Mouse (Mus musculus): ENCODE measurements around the gene Cyyr1. TPM values are rescaled to one million over a fixed set of nuclear protein-coding genes. Genes with fewer than 3 reads are reported as not detected.
A peak's percentile ranks its signal among the peaks of the same experiment; 100 is the strongest.
"Not testable (repeated sequence)": the region's sequence is repeated elsewhere in the genome, so short reads cannot be mapped to it uniquely, and the experiment has no call there.

Gene Cyyr1
- 1.5 and 3.3 TPM in 2 replicates for polyA plus RNA-seq (2014; fragmentation: Nextera tagmentation; extraction: Ambion mirVana)

DNA sequence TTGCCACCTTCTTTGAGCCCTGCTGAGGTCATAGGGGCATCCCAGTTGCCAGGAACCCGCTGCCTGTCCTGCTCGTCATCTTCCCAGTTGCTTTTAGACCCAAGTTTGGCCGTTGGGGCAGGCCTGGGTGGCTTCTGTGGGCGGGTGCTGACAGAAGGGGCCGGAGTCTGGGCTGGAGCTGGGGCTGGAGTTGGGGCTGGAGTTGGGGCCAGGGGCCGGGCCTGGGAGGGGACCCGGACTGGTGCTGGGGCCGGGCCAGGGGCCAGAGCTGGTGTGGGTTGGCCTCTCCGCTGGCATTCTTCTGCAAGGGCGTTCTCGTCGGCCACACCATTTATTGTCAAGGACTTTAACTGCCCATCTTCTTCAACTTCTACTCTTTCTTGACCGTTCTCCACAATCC is at the start of gene Cyyr1:
TSS of gene Cyyr1 (minus strand) at position 101 of the 400 bp plus-strand sequence.
- DNase-seq; H3K9me3 ChIP-seq (ENCODE audit: control insufficient read depth, low read length); H3K4me1 ChIP-seq (ENCODE audit: control insufficient read depth, insufficient read depth, low read length); H3K9ac ChIP-seq (replicated peaks; ENCODE audit: low read length); H3K27ac ChIP-seq (replicated peaks; ENCODE audit: low read depth, low read length); H3K4me2 ChIP-seq (ENCODE audit: low read length); ATAC-seq (ENCODE audit: low FRiP score, low TSS enrichment); H3K27me3 ChIP-seq (ENCODE audit: control insufficient read depth, insufficient read depth, low read length); H3K36me3 ChIP-seq (ENCODE audit: control insufficient read depth, insufficient read depth, low read length); H3K4me3 ChIP-seq (replicated peaks; ENCODE audit: low read depth, low read length): not testable (repeated sequence)
- 83% methylated on average over 11 of the region's 13 CpGs for WGBS

GRCm38 (mm10) chr16:85588844-85589243 is 35.6 kb upstream of the Cyyr1 start:
- WGBS: 51% methylated on average over 7 of the region's 7 CpGs
- no peaks in the 10 kb centered on the region for H3K9me3 ChIP-seq (ENCODE audit: control insufficient read depth, low read length)
- no peak for ATAC-seq (ENCODE audit: low FRiP score, low TSS enrichment)
- DNase-seq: peak; percentile 62
- H3K27ac ChIP-seq (replicated peaks; ENCODE audit: low read depth, low read length): no peak overlapping the region
- no peaks in the 10 kb centered on the region for H3K27me3 ChIP-seq (ENCODE audit: control insufficient read depth, insufficient read depth, low read length)
- no peak overlapping the region for H3K4me3 ChIP-seq (replicated peaks; ENCODE audit: low read depth, low read length)
- H3K4me1 ChIP-seq (ENCODE audit: control insufficient read depth, insufficient read depth, low read length): 0 out of 2 replicates have a peak, but pooled peaks cover 5% of the 10 kb centered on the region
- no peak overlapping the region for H3K9ac ChIP-seq (replicated peaks; ENCODE audit: low read length)
- H3K4me2 ChIP-seq (ENCODE audit: low read length): no peak overlapping the region
- H3K36me3 ChIP-seq (ENCODE audit: control insufficient read depth, insufficient read depth, low read length): no peaks in the 10 kb centered on the region

GRCm38 (mm10) chr16:85587573-85588226 is 34.5 kb upstream of the Cyyr1 start:
- Histone ChIP-seq H3K9ac (replicated peaks; ENCODE audit: low read length) (no peak overlapping the region), H3K27ac (replicated peaks; ENCODE audit: low read depth, low read length) (no peak overlapping the region), H3K27me3 (ENCODE audit: control insufficient read depth, insufficient read depth, low read length) (no peaks in the 10 kb centered on the region), H3K4me2 (ENCODE audit: low read length) (no peak overlapping the region), H3K4me3 (replicated peaks; ENCODE audit: low read depth, low read length) (no peak overlapping the region), H3K9me3 (ENCODE audit: control insufficient read depth, low read length) (no peaks in the 10 kb centered on the region), H3K4me1 (ENCODE audit: control insufficient read depth, insufficient read depth, low read length) (0 out of 2 replicates have a peak, but pooled peaks cover 5% of the 10 kb centered on the region), H3K36me3 (ENCODE audit: control insufficient read depth, insufficient read depth, low read length) (no peaks in the 10 kb centered on the region)
- no peak for DNase-seq
- no peak for ATAC-seq (ENCODE audit: low FRiP score, low TSS enrichment)
- 92% methylated on average over 4 of the region's 4 CpGs for WGBS

DNA sequence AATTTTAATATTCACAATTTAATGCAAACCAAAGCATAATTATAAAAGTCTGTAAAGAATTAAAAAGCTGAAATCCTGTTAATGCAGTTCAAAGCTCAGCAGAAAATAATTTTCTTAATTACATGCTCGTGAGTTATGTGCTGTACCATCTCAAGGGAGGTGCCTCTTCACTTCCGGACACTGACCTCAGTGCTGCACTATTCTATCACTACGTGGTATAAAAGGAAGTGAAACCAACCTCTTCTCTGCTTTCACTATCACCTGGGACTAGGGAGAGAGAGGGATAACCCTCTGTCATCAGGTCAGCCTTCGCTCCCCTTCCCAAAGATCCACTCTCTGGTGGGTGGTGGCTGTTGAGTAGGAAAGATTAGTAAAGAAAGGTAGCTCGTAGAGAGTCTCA is 13.3 kb upstream of the Cyyr1 start:
- Histone ChIP-seq H3K27me3 (ENCODE audit: control insufficient read depth, insufficient read depth, low read length) (no peaks in the 10 kb centered on the region), H3K9me3 (ENCODE audit: control insufficient read depth, low read length) (no peaks in the 10 kb centered on the region), H3K36me3 (ENCODE audit: control insufficient read depth, insufficient read depth, low read length) (no peaks in the 10 kb centered on the region), H3K27ac (replicated peaks; ENCODE audit: low read depth, low read length) (no peak overlapping the region), H3K9ac (replicated peaks; ENCODE audit: low read length) (no peak overlapping the region), H3K4me1 (ENCODE audit: control insufficient read depth, insufficient read depth, low read length) (no peaks in the 10 kb centered on the region), H3K4me3 (replicated peaks; ENCODE audit: low read depth, low read length) (no peak overlapping the region), H3K4me2 (ENCODE audit: low read length) (no peak overlapping the region)
- 81% methylated on average over 5 of the region's 5 CpGs for WGBS
- no peak for DNase-seq
- ATAC-seq (ENCODE audit: low FRiP score, low TSS enrichment): no peak

DNA sequence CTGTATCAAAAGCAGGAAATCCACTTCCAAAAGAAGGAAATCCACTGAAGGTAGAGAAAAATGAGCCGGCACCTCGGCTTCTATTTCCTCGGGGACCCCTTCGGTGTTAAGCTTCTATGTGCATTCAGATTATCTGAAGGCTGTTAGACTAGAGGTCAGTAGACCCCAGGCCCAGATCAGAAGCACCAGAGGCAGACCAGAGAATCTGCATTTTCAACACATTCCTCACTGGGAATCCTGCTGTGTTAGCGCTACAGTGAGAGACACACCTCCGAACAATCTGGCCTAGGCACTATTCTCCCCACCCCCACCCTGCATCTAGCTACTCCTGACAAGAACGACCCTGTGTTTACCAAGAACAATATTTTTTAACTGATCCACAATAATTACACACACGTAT is 641 bp upstream of the Cyyr1 start:
- no peak overlapping the region for H3K9ac ChIP-seq (replicated peaks; ENCODE audit: low read length)
- no peak for DNase-seq
- no peaks in the 10 kb centered on the region for H3K9me3 ChIP-seq (ENCODE audit: control insufficient read depth, low read length)
- 0 out of 2 replicates have a peak, but pooled peaks cover 5% of the 10 kb centered on the region for H3K4me1 ChIP-seq (ENCODE audit: control insufficient read depth, insufficient read depth, low read length)
- H3K4me2 ChIP-seq (ENCODE audit: low read length): no peak overlapping the region
- no peaks in the 10 kb centered on the region for H3K36me3 ChIP-seq (ENCODE audit: control insufficient read depth, insufficient read depth, low read length)
- H3K27ac ChIP-seq (replicated peaks; ENCODE audit: low read depth, low read length): no peak overlapping the region
- no peak for ATAC-seq (ENCODE audit: low FRiP score, low TSS enrichment)
- H3K27me3 ChIP-seq (ENCODE audit: control insufficient read depth, insufficient read depth, low read length): no peaks in the 10 kb centered on the region; the same call in 1 of the 2 replicates
- H3K4me3 ChIP-seq (replicated peaks; ENCODE audit: low read depth, low read length): no peak overlapping the region
- 47% methylated on average over 8 of the region's 8 CpGs for WGBS

DNA sequence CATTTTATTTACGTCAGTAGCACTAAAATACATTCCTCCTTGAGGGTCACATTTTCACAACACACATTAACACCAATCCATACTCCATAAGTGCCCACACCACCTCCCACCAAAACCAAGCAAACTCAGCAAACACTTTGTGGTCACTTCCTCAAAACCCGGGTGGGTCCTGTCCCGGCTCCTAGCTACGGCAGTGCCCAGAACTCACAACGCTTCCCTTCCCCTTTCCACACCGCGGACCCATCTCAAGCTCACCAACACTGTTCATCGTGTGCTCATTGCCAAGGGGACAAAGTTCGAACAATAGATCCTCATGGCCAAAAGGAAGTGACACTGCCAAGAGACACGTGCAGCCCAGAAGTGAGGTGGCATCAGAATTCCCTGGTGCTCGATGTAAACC is 1.2 kb downstream of the Cyyr1 start:
- not testable (repeated sequence) for H3K4me3 ChIP-seq (replicated peaks; ENCODE audit: low read depth, low read length); H3K9ac ChIP-seq (replicated peaks; ENCODE audit: low read length)
- WGBS: 94% methylated on average over 1 of the region's 11 CpGs

DNA sequence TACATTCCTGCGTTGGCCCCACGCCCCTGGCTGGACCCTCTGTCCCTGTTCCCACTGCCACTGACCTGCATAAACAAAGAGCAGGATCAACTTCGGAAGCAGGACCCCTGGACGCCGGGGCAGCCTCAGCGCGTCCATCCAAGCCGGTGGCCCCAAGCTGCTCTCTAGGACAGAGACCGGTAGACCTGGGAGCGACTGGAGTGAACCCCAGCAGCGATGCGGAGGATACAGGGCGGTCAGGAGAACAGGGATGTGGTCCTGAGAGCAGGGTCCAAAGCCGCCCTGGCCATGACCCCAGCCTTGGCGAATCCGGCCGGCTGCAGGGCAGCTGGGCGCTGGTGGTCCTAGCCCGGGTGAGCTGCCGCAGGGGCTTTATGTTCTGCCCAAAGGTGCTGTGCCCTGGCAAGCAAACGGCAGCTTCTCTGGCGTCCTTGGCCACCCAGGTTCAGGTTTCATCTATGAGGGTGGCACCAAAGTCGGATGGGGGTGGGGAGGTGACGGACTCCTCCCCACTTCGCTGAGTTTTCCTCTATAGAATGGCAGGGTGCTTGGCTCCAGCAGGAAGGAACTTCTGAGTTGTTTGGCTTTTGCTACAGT is 3.1 kb downstream of the Cyyr1 start:
- DNase-seq (peak; percentile 28), ATAC-seq (ENCODE audit: low FRiP score, low TSS enrichment) (peak; percentile 63)
- Histone ChIP-seq H3K9me3 (ENCODE audit: control insufficient read depth, low read length) (no peaks in the 10 kb centered on the region), H3K27me3 (ENCODE audit: control insufficient read depth, insufficient read depth, low read length) (no peaks in the 10 kb centered on the region; the same call in 1 of the 2 replicates), H3K4me1 (ENCODE audit: control insufficient read depth, insufficient read depth, low read length) (0 out of 2 replicates have a peak, but pooled peaks cover 5% of the 10 kb centered on the region), H3K27ac (replicated peaks; ENCODE audit: low read depth, low read length) (no peak overlapping the region), H3K36me3 (ENCODE audit: control insufficient read depth, insufficient read depth, low read length) (no peaks in the 10 kb centered on the region), H3K4me3 (replicated peaks; ENCODE audit: low read depth, low read length) (peak overlapping the region; percentile 33), H3K4me2 (ENCODE audit: low read length) (peak overlapping the region; percentile 60), H3K9ac (replicated peaks; ENCODE audit: low read length) (peak overlapping the region; percentile 51)
- WGBS: under 1% methylated on average over 25 of the region's 25 CpGs

More for the DNA sequence above, 1.2 kb downstream of the Cyyr1 start:
- H3K4me1 ChIP-seq (ENCODE audit: control insufficient read depth, insufficient read depth, low read length); H3K4me2 ChIP-seq (ENCODE audit: low read length); DNase-seq; H3K27ac ChIP-seq (replicated peaks; ENCODE audit: low read depth, low read length); H3K36me3 ChIP-seq (ENCODE audit: control insufficient read depth, insufficient read depth, low read length); H3K27me3 ChIP-seq (ENCODE audit: control insufficient read depth, insufficient read depth, low read length); ATAC-seq (ENCODE audit: low FRiP score, low TSS enrichment); H3K9me3 ChIP-seq (ENCODE audit: control insufficient read depth, low read length): not testable (repeated sequence)

DNA sequence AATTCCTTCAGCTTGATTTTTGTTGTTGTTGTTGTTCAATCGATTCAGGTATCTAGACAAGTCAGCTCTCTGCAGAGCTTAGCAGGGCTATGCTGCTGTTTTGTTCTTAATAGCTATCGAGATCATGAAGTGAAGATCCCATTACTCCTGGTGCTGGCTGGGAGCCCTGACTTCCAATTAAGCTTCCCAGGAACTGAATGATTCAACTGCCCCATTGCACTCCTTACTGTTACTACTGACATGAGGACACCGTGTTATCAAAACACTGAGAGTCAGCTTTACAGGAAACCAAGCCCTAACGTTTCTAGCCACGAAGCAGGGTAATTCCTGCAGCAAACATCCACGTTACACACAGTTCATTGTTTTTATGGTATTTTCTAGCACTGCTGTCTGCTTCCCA is 6.7 kb downstream of the Cyyr1 start:
- no peaks in the 10 kb centered on the region for H3K9me3 ChIP-seq (ENCODE audit: control insufficient read depth, low read length)
- 0 out of 2 replicates have a peak, but pooled peaks cover 5% of the 10 kb centered on the region for H3K4me1 ChIP-seq (ENCODE audit: control insufficient read depth, insufficient read depth, low read length)
- DNase-seq: no peak
- H3K36me3 ChIP-seq (ENCODE audit: control insufficient read depth, insufficient read depth, low read length): no peaks in the 10 kb centered on the region
- H3K4me3 ChIP-seq (replicated peaks; ENCODE audit: low read depth, low read length): no peak overlapping the region
- no peak overlapping the region for H3K4me2 ChIP-seq (ENCODE audit: low read length)
- H3K27me3 ChIP-seq (ENCODE audit: control insufficient read depth, insufficient read depth, low read length): no peaks in the 10 kb centered on the region; the same call in 1 of the 2 replicates
- whole genome bisulfite sequencing: 87% methylated on average over 6 of the region's 6 CpGs
- no peak overlapping the region for H3K9ac ChIP-seq (replicated peaks; ENCODE audit: low read length)
- no peak for ATAC-seq (ENCODE audit: low FRiP score, low TSS enrichment)
- H3K27ac ChIP-seq (replicated peaks; ENCODE audit: low read depth, low read length): no peak overlapping the region

All from midbrain, embryonic 14.5 days (tissue).